Mouse (Mus musculus) urinary bladder, adult 18-20 months (tissue): ENCODE measurements around the gene Eri2.

ENCODE experiments used
- DNase-seq, 2 experiments: peaks; one replicate each; pipeline ENCODE4 v3.0.0; 2022; ENCODE audit warnings: low spot score in 2 of 2, mixed read lengths in 2 of 2

The Eri2 gene

GRCm38 (mm10) chr7:119793586-119794250, at the start of gene Eri2, which contains the start of gene Rexo5:
Gene Eri2 (minus strand): TSS chr7:119794058.
Gene Rexo5 (plus strand): TSS chr7:119794006.
- peak; percentile 74 to 77 for DNase-seq

DNA sequence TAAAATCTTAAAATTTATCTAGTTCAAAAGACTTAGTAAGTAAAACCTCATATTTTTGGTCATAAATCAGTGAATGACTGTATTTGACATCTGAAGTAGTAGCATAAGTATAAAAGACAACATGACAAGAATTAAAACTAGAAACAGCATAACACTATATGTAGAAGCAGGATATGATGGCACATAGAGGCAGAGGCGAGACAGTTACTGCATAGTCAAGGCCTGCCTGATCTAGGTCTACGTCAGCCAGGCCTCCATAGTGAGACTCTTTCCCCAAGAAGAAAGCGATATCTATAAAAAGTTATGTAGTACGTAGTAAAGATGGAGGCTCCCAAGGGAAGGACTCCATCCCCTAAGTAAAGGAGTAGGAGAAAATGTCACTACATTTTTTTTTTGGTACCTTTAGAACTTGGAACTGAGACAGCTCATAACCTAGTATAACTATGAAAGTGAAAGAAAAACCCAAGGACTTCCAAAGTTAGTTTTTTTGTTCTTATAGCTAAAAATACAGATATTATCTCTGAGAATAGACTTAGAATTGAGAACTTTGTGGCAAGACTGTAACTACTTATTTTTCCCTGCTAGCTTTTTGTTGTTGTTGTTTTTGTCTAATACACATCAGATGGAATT, 48.1 kb upstream of the Eri2 start:
- no peak for DNase-seq

- DNase-seq, result no peak
Observed at GRCm38 (mm10) chr7:119835996-119836777, 42.3 kb upstream of the Eri2 start.

GRCm38 (mm10) chr7:119835371-119835770, 41.5 kb upstream of the Eri2 start:
- DNase-seq, result no peak

GRCm38 (mm10) chr7:119808723-119809122, 14.9 kb upstream of the Eri2 start:
- DNase-seq, result no peak

GRCm38 (mm10) chr7:119807396-119807795, 13.5 kb upstream of the Eri2 start:
- no peak for DNase-seq

DNA sequence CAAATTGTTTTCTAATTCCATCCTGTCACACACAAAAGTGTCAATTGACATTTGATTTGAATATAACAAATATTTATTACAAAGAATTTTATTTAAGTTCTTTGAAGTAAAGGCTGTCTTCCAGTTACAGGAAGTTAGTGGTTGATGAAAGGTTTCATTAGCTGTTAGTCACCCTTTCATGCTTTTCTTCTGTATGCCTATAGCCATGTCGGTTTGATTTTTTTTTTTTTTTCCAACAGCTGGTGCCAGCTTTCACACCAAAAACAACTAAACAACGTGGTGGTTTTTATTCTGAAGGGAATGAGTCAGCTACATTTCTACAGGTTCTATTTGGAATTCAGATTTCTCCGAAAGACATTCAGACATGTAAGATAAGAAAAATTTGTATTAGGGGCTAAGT, 7.1 kb upstream of the Eri2 start:
- no peak for DNase-seq

- DNase-seq, result no peak
Observed at GRCm38 (mm10) chr7:119800488-119800887, 6.6 kb upstream of the Eri2 start.

DNA sequence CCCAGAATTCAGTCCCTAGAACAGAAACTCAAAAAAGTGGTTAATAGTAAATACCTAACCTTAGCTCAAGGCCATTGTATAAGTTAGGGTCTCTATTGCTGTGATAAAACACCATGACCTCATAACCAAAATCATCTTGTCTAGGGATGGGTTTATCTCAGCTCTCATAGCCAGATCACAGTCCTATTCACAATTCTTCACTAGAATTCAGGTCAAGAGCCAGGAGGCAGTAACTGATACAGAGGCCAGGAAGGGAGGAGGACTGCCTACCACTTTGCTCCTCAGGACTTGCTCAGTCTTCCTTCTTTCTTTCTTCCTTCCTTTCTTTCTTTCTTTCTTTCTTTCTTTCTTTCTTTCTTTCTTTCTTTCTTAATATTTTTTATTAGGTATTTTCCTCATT, 1.5 kb upstream of the Eri2 start:
- DNase-seq, result no peak

- DNase-seq, result no peak
Observed at GRCm38 (mm10) chr7:119794251-119794638, 387 bp upstream of the Eri2 start.

- no peak for DNase-seq
Observed at GRCm38 (mm10) chr7:119789024-119789423, 4.8 kb downstream of the Eri2 start.

- DNase-seq, result no peak
Observed at GRCm38 (mm10) chr7:119784908-119785307, 8.9 kb downstream of the Eri2 start.

- no peak for DNase-seq
Observed at GRCm38 (mm10) chr7:119783453-119783852, 10.4 kb downstream of the Eri2 start.

- DNase-seq, result no peak
Observed at GRCm38 (mm10) chr7:119769895-119770294, 24.0 kb downstream of the Eri2 start.

DNA sequence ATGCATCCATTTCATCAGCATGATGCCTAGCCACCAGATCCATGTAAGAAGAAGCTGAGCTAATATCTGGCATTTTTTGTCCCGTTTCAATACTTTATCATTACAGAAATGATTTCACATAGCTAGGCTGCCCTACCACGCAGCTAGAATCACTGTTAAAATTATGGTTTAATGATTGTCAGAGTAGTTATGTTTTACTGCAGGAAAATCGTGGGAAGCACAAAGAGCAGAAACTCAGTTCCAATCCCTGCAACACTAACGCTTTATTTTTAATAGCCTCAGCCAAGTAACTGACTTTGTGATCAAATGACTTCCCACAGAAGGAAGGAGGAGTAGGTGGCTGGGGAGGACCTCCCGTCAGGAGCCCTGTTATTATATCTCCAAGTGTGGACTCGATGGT, 26.9 kb downstream of the Eri2 start:
- DNase-seq, result no peak

GRCm38 (mm10) chr7:119764377-119764776, 29.5 kb downstream of the Eri2 start:
- no peak for DNase-seq

DNA sequence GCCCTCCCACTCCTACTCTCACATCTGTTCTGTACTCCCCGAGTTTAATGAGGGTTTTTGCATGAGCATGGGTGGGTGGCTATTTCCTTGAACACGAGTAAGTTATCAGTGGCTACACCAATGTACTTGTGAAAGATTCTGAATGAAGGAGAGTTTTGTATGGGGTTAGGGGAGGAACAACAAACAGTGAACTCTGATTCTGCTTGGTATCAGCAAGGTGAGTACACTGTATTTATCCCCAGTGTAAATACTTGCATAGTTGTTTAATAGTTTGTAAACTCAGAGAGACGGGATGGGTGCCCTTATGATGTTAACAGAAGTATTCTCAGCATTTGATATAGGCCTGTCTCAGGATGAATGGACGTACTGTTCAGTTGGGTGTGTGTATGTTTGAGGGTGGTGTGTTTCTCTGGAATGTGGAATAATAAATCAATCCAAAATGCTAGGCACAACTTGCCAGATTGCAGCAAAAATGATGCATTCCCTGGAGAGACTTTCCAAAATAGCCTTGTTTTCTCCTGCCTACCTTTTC, 31.6 kb downstream of the Eri2 start:
- no peak for DNase-seq

DNA sequence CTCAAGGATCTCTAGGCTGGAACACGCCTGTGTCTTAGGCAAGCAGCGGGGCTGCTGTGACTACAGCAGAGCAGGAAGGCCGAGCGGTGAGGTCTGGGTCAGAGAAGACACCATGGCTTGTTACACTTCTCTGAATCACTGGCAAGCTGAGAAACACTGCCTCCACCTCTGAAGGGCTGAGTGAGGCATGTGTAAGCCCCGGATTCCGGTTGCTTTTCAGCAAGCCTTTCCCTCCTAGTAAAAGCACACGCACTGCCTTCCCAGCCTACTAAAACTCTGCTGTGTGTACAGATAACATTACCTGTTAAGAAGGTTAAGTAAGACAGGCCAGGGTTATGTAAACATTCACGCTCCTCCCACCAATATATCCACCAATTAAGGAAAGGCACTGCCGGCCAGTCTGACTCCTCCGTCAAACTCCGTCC, 33.3 kb downstream of the Eri2 start, which contains the start of gene Acsm3:
Gene Acsm3, plus strand, starts transcription at position 397 of the 425 bp plus-strand sequence.
- DNase-seq, result no peak

GRCm38 (mm10) chr7:119753696-119754095, 40.2 kb downstream of the Eri2 start:
- no peak for DNase-seq

GRCm38 (mm10) chr7:119749942-119750341, 43.9 kb downstream of the Eri2 start:
- no peak for DNase-seq

DNA sequence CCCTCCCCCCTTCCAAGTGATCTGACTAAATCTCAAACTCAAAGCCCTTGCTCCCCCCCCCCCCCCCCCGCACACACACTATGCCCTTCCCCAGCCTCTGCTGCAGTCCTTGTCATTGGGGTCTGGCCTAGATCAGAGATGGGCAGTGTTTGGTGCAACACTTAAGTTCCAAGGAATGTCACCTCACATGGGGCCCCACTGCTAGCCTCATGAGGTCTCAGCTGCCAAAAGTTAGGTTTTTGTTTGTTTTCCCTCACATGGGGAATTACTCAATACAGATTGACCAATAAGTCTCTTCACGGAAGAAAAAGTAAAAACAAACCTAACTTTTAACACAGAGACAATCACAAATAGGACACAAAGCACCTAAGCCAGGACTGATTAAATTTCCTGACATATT, 45.1 kb downstream of the Eri2 start:
- DNase-seq, result no peak

GRCm38 (mm10) chr7:119745869-119746268, 48.0 kb downstream of the Eri2 start:
- DNase-seq, result no peak
